Mouse (Mus musculus) ES-Bruce4 (cell line): ENCODE measurements at regions not wholly inside any gene's neighbourhood (a gene's known extent, or its start where the extent isn't known, plus 50 kb on each side); places are given as distances from the start of the nearest gene placed in this dataset.

Experiments used
- CTCF ChIP-seq: IDR thresholded peaks from one replicate; pipeline ENCODE4 v1.8.1; 2011; ENCODE audit warnings: low read depth, low read length
- EP300 ChIP-seq: IDR thresholded peaks from 2 replicates; pipeline ENCODE4 v1.6.1; 2011; ENCODE audit warnings: low read depth, low read length; ENCODE audit not compliant: insufficient read depth

- TF ChIP-seq CTCF (no peak), EP300 (no peak)
Observed at GRCm38 (mm10) chr17:83960821-83961220, 113.1 kb upstream of the Haao start.
